Mouse (Mus musculus) adrenal gland, postnatal 14 days (tissue): ENCODE measurements around the gene Nfia. TPM values are rescaled to one million over a fixed set of nuclear protein-coding genes. Genes with fewer than 3 reads are reported as not detected.

ENCODE experiments used
- DNase-seq: peaks from one replicate; pipeline ENCODE4 v3.0.0; 2021; ENCODE audit warnings: mixed read lengths
- total RNA-seq: library from RNA; stranded (reverse); gene quantifications from 2 replicates; pipeline ENCODE4 v1.2.3, GENCODE M21; 2021

Gene Nfia
- total RNA-seq, 1 experiment from 2014 or later, result 201 TPM

GRCm38 (mm10) chr4:97816753-97817152, 44.2 kb downstream of the Nfia start:
- no peak for DNase-seq

GRCm38 (mm10) chr4:97817741-97818140, 45.2 kb downstream of the Nfia start:
- no peak for DNase-seq

GRCm38 (mm10) chr4:97818498-97818897, 46.0 kb downstream of the Nfia start:
- DNase-seq, result no peak

- DNase-seq, result no peak
These were observed 46.6 kb downstream of the Nfia start for GRCm38 (mm10) chr4:97819101-97819500.

- peak; percentile 76 for DNase-seq
These were observed 48.1 kb downstream of the Nfia start for GRCm38 (mm10) chr4:97820474-97821259.

- DNase-seq, result no peak
These were observed 49.2 kb downstream of the Nfia start for GRCm38 (mm10) chr4:97821556-97822251.

GRCm38 (mm10) chr4:97823512-97823911, 51.0 kb downstream of the Nfia start:
- DNase-seq, result no peak

GRCm38 (mm10) chr4:97824451-97824850, 51.9 kb downstream of the Nfia start:
- no peak for DNase-seq

GRCm38 (mm10) chr4:97825432-97825831, 52.9 kb downstream of the Nfia start:
- no peak for DNase-seq

GRCm38 (mm10) chr4:97825841-97826240, 53.3 kb downstream of the Nfia start:
- peak; percentile 48 for DNase-seq

- DNase-seq, result no peak
These were observed 54.6 kb downstream of the Nfia start for GRCm38 (mm10) chr4:97827115-97827514.

GRCm38 (mm10) chr4:97828579-97828978, 56.0 kb downstream of the Nfia start:
- DNase-seq, result no peak

GRCm38 (mm10) chr4:97829336-97830050, 57.0 kb downstream of the Nfia start:
- DNase-seq, result no peak

GRCm38 (mm10) chr4:97830051-97830853, 57.7 kb downstream of the Nfia start:
- no peak for DNase-seq

- DNase-seq, result no peak
These were observed 58.5 kb downstream of the Nfia start for GRCm38 (mm10) chr4:97830935-97831608.

GRCm38 (mm10) chr4:97831611-97832278, 59.2 kb downstream of the Nfia start:
- DNase-seq, result no peak

- DNase-seq, result no peak
These were observed 59.7 kb downstream of the Nfia start for GRCm38 (mm10) chr4:97832279-97832640.

- DNase-seq, result no peak
These were observed 64.3 kb downstream of the Nfia start for GRCm38 (mm10) chr4:97836812-97837211.

GRCm38 (mm10) chr4:97837724-97838123, 65.2 kb downstream of the Nfia start:
- no peak for DNase-seq

- DNase-seq, result peak; percentile 43
These were observed 66.1 kb downstream of the Nfia start for GRCm38 (mm10) chr4:97838651-97839050.
